ENCODE assay signal across 8 mouse cellular contexts in genomic region chr10:58559901-58560300, GRCm38 (mm10).
A peak's percentile ranks its signal among the peaks of the same experiment; 100 is the strongest.
DNase-seq lines count a peak whose midpoint lies in the region; ATAC-seq lines count a peak whose summit lies in the region.

No protein-coding gene starts in this region.

- no peaks in the 10 kb centered on the region for H3K36me3 ChIP-seq in heart, embryonic 10.5 days
- H3K36me3 ChIP-seq in embryonic facial prominence, embryonic 14.5 days (ENCODE audit: control insufficient read depth, insufficient read depth, low read length): no peaks in the 10 kb centered on the region
- no peaks in the 10 kb centered on the region for H3K36me3 ChIP-seq in intestine, embryonic 14.5 days (ENCODE audit: control insufficient read depth, insufficient read depth, low read length)
- H3K36me3 ChIP-seq in limb, embryonic 10.5 days: no peaks in the 10 kb centered on the region

- no peak overlapping the region for H3K27ac ChIP-seq in heart, embryonic 10.5 days
- H3K27ac ChIP-seq in embryonic facial prominence, embryonic 14.5 days (replicated peaks; ENCODE audit: low read depth, low read length): no peak overlapping the region
- H3K27ac ChIP-seq in intestine, embryonic 14.5 days (ENCODE audit: low read depth): no peak overlapping the region
- no peak overlapping the region for H3K27ac ChIP-seq in limb, embryonic 10.5 days

- intact Hi-C loops in heart, postnatal 14 days (cut with DNase I): loop anchor here (2.0 to 5.0 kb wide), 2 partner anchors 67 to 115 kb away; partner anchors contain the start of gene Edar

- H3K27me3 ChIP-seq in heart, embryonic 10.5 days (ENCODE audit: insufficient read depth, poor library complexity, severe bottlenecking): no peaks in the 10 kb centered on the region
- no peaks in the 10 kb centered on the region for H3K27me3 ChIP-seq in embryonic facial prominence, embryonic 14.5 days (replicated peaks; ENCODE audit: control insufficient read depth, insufficient read depth, low read length)
- H3K27me3 ChIP-seq in intestine, embryonic 14.5 days (replicated peaks; ENCODE audit: control insufficient read depth, insufficient read depth, low read length): no peaks in the 10 kb centered on the region
- H3K27me3 ChIP-seq in limb, embryonic 10.5 days (ENCODE audit: low read depth, poor library complexity, severe bottlenecking): no peaks in the 10 kb centered on the region

- no peaks in the 10 kb centered on the region for H3K4me1 ChIP-seq in heart, embryonic 10.5 days
- H3K4me1 ChIP-seq in embryonic facial prominence, embryonic 14.5 days (ENCODE audit: control insufficient read depth, insufficient read depth, low read length): no peaks in the 10 kb centered on the region
- H3K4me1 ChIP-seq in intestine, embryonic 14.5 days (replicated peaks; ENCODE audit: control insufficient read depth, insufficient read depth, low read length): no peaks in the 10 kb centered on the region
- no peaks in the 10 kb centered on the region for H3K4me1 ChIP-seq in limb, embryonic 10.5 days

- no peak overlapping the region for H3K9ac ChIP-seq in embryonic facial prominence, embryonic 14.5 days (ENCODE audit: low read depth, low read length)
- no peak overlapping the region for H3K9ac ChIP-seq in intestine, embryonic 14.5 days (ENCODE audit: low read length)

- no peak overlapping the region for H3K4me2 ChIP-seq in embryonic facial prominence, embryonic 14.5 days (ENCODE audit: low read depth, low read length)
- H3K4me2 ChIP-seq in intestine, embryonic 14.5 days (ENCODE audit: low read length): no peak overlapping the region

- H3K9me3 ChIP-seq in heart, embryonic 10.5 days: no peaks in the 10 kb centered on the region
- no peaks in the 10 kb centered on the region for H3K9me3 ChIP-seq in embryonic facial prominence, embryonic 14.5 days (ENCODE audit: control insufficient read depth, low read length)
- no peaks in the 10 kb centered on the region for H3K9me3 ChIP-seq in intestine, embryonic 14.5 days (ENCODE audit: control insufficient read depth, low read length)
- no peaks in the 10 kb centered on the region for H3K9me3 ChIP-seq in limb, embryonic 10.5 days (replicated peaks)

- H3K4me3 ChIP-seq in heart, embryonic 10.5 days: no peak overlapping the region
- H3K4me3 ChIP-seq in embryonic facial prominence, embryonic 14.5 days (ENCODE audit: low read depth, low read length): no peak overlapping the region
- no peak overlapping the region for H3K4me3 ChIP-seq in intestine, embryonic 14.5 days (ENCODE audit: low read depth, low read length)
- no peak overlapping the region for H3K4me3 ChIP-seq in limb, embryonic 10.5 days

- DNase-seq in heart, postnatal 14 days: peak; percentile 12 to 50
- DNase-seq in heart, embryonic 10.5 days (ENCODE audit: low spot score): no peak
- peak; percentile 84 for DNase-seq in R1 (ENCODE audit: low read depth, low spot score)
- DNase-seq in embryonic facial prominence, embryonic 14.5 days (ENCODE audit: low spot score): peak; percentile 65
- DNase-seq in intestine, embryonic 14.5 days (ENCODE audit: low spot score): peak; percentile 64
- peak; percentile 43 for DNase-seq in limb, embryonic 10.5 days (ENCODE audit: low spot score)
- peak; percentile 27 for DNase-seq in neural tube, embryonic 10.5 days (ENCODE audit: extremely low spot score, low spot score)
- DNase-seq in testis, postnatal 14 days (ENCODE audit: low spot score): no peak

- 25% methylated on average over 3 of the region's 3 CpGs for WGBS in heart, embryonic 10.5 days
- WGBS in embryonic facial prominence, embryonic 14.5 days: 24% methylated on average over 3 of the region's 3 CpGs
- 20% methylated on average over 3 of the region's 3 CpGs for WGBS in intestine, embryonic 14.5 days
- 22% methylated on average over 3 of the region's 3 CpGs for WGBS in limb, embryonic 10.5 days

- ATAC-seq in embryonic facial prominence, embryonic 14.5 days (ENCODE audit: low read depth): no peak
- ATAC-seq in intestine, embryonic 14.5 days (replicated peaks; ENCODE audit: low FRiP score, low TSS enrichment, low read depth): no peak

Comparison
In these comparisons a context has a peak if more than half of its experiments do, and no peak if none do; other contexts are left out.
1. DNase-seq: peak in heart, postnatal 14 days (2 of 2), R1 (single experiment), embryonic facial prominence, embryonic 14.5 days (single experiment), intestine, embryonic 14.5 days (single experiment), limb, embryonic 10.5 days (single experiment) and neural tube, embryonic 10.5 days (single experiment); none in heart, embryonic 10.5 days (single experiment) and testis, postnatal 14 days (single experiment).